In genomic region chr2:128837531-128837930, GRCm38 (mm10) we compare ENCODE assay signal across 20 mouse cellular contexts. TPM values are rescaled to one million over a fixed set of nuclear protein-coding genes. Genes with fewer than 3 reads are reported as not detected.
"Had no signal": no experiment of that assay in that cellular context is flagged by ENCODE, and none has a peak within 500 bp of the region (broad histone marks: within the 10 kb centered on the region; RNA-seq: fewer than 3 reads in every experiment).

No protein-coding gene starts in this region.

- H3K4me3 ChIP-seq: liver, embryonic 13.5 days; liver, embryonic 15.5 days; megakaryocyte, embryonic 14.5 days; midbrain, embryonic 13.5 days; midbrain, embryonic 15.5 days; neural tube, embryonic 12.5 days; stomach, embryonic 15.5 days had no signal

- H3K4me1 ChIP-seq: liver, embryonic 13.5 days; liver, embryonic 15.5 days; midbrain, embryonic 13.5 days; midbrain, embryonic 15.5 days; neural tube, embryonic 12.5 days; stomach, embryonic 15.5 days had no signal

- H3K4me2 ChIP-seq: liver, embryonic 13.5 days; liver, embryonic 15.5 days; midbrain, embryonic 11.5 days; midbrain, embryonic 13.5 days; midbrain, embryonic 15.5 days; neural tube, embryonic 12.5 days; stomach, embryonic 15.5 days had no signal

- ATAC-seq: liver, postnatal 0 days; midbrain, embryonic 13.5 days; midbrain, embryonic 15.5 days had no signal

- H3K27ac ChIP-seq: liver, embryonic 13.5 days; liver, embryonic 15.5 days; macrophage; midbrain, embryonic 13.5 days; midbrain, embryonic 15.5 days; neural tube, embryonic 12.5 days; stomach, embryonic 15.5 days; stomach, postnatal 0 days had no signal

- H3K27me3 ChIP-seq: liver, embryonic 13.5 days; liver, embryonic 15.5 days; megakaryocyte, embryonic 14.5 days; midbrain, embryonic 13.5 days; midbrain, embryonic 15.5 days; neural tube, embryonic 12.5 days; stomach, embryonic 15.5 days had no signal

- H3K9me3 ChIP-seq: liver, embryonic 13.5 days; liver, embryonic 15.5 days; megakaryocyte, embryonic 14.5 days; midbrain, embryonic 13.5 days; midbrain, embryonic 15.5 days; neural tube, embryonic 12.5 days; stomach, embryonic 15.5 days had no signal

- H3K9ac ChIP-seq: liver, embryonic 13.5 days; liver, embryonic 15.5 days; liver, postnatal 0 days; midbrain, embryonic 13.5 days; midbrain, embryonic 15.5 days; neural tube, embryonic 12.5 days; stomach, embryonic 15.5 days had no signal

- DNase-seq: liver, embryonic 13.5 days; liver, postnatal 0 days; lung, adult 2 months; lung, postnatal 10 days; right cerebral cortex, postnatal 14 days; thymus, adult 18-20 months; thymus, postnatal 14 days; thymus, postnatal 36 days had no signal

RNA-seq across cellular contexts. Expression of gene Fbln7, which starts 25.2 kb away (rescaled TPM):
- total RNA-seq: megakaryocyte progenitor cell, adult 5-6 weeks; monocyte, adult 5-6 weeks; neutrophil, adult 5-6 weeks had no signal
- polyA plus RNA-seq: macrophage had no signal
